Mouse (Mus musculus) liver, embryonic 14.5 days (tissue): ENCODE data around the gene Thumpd2. TPM values are rescaled to one million over a fixed set of nuclear protein-coding genes. Genes with fewer than 3 reads are reported as not detected.

Source experiments
- ATAC-seq: fragments of 200-750 bp; cut with Nextera tagmentation; 2 replicates; pipeline ENCODE4 v1.8.0; 2017; ENCODE audit warnings: moderate number of reproducible peaks, mild to moderate bottlenecking, moderate library complexity; ENCODE audit not compliant: insufficient read depth
- DNase-seq, 3 experiments: peaks; one replicate each; pipeline ENCODE4 v3.0.0-alpha.2; 2012 to 2013; ENCODE audit warnings: low read depth in 3 of 3, low spot score in 3 of 3
- H3K27ac ChIP-seq: fragments of 300-500 bp; sonication (generic); 2 replicates; pipeline ENCODE4 v1.5.1; 2014; ENCODE audit warnings: moderate library complexity, mild to moderate bottlenecking, control low read depth, inconsistent platforms
- H3K27me3 ChIP-seq: fragments of 300-500 bp; sonication (generic); 2 replicates; pipeline ENCODE4 v1.6.1; 2014; ENCODE audit warnings: mild to moderate bottlenecking, low read length, moderate library complexity; ENCODE audit not compliant: control insufficient read depth, insufficient read depth
- H3K36me3 ChIP-seq: fragments of 300-500 bp; sonication (generic); replicated peaks from 2 replicates; pipeline ENCODE4 v1.6.1; 2014; ENCODE audit warnings: low read depth; ENCODE audit not compliant: control insufficient read depth, insufficient read depth
- H3K4me1 ChIP-seq, 2 experiments: fragments of 200-500 bp in 1 of 2; fragments of 300-500 bp in 1 of 2; sonication (generic) in 1 of 2; replicated peaks; 2 replicates each; pipeline ENCODE4 v1.6.1; 2012 to 2014; ENCODE audit warnings: antibody characterized with exemption in 1 of 2, inconsistent platforms in 1 of 2, low read length in 1 of 2; ENCODE audit not compliant: control insufficient read depth in 2 of 2, insufficient read depth in 2 of 2
- H3K4me2 ChIP-seq: fragments of 300-500 bp; sonication (generic); 2 replicates; pipeline ENCODE4 v1.6.1; 2014; ENCODE audit warnings: low read depth, mild to moderate bottlenecking, control low read depth, moderate library complexity
- H3K4me3 ChIP-seq, 2 experiments: fragments of 200-500 bp in 1 of 2; fragments of 300-500 bp in 1 of 2; sonication (generic) in 1 of 2; 2 replicates each; pipeline ENCODE4 v1.5.1; 2012 to 2014; ENCODE audit warnings: low read depth in 2 of 2, low read length in 2 of 2, mild to moderate bottlenecking in 2 of 2, control low read depth in 1 of 2, inconsistent platforms in 1 of 2, moderate library complexity in 1 of 2; ENCODE audit not compliant: insufficient read depth in 1 of 2
- H3K9ac ChIP-seq: fragments of 300-500 bp; sonication (generic); replicated peaks from 2 replicates; pipeline ENCODE4 v1.6.1; 2014; ENCODE audit warnings: mild to moderate bottlenecking, control low read depth, moderate library complexity
- H3K9me3 ChIP-seq: fragments of 300-500 bp; sonication (generic); 2 replicates; pipeline ENCODE4 v1.6.1; 2016; ENCODE audit warnings: low read length, mixed read lengths; ENCODE audit not compliant: control insufficient read depth
- CTCF ChIP-seq: IDR thresholded peaks from 2 replicates; pipeline ENCODE4 v1.5.1; 2016; ENCODE audit warnings: antibody characterized with exemption, low read depth, control low read depth
- EP300 ChIP-seq: IDR thresholded peaks from 2 replicates; pipeline ENCODE4 v1.6.1; 2016; ENCODE audit warnings: antibody characterized with exemption, low read depth
- WGBS: fragments of 180-500 bp; shearing (Covaris S2); extraction: QIAGEN DNeasy Blood & Tissue Kit; methylation state at CpG from one replicate; pipeline ENCODE4 v1.1.7; 2014; ENCODE audit not compliant: insufficient replicate concordance; 5-methylcytosine and 5-hydroxymethylcytosine counted together
- polyA plus RNA-seq, 2 experiments: library from polyadenylated mRNA; depleted of rRNA in 1 of 2; stranded (reverse) in 1 of 2; unstranded in 1 of 2; fragments of >200 nt; fragmentation: Nextera tagmentation in 1 of 2; extraction: Ambion mirVana in 1 of 2; gene quantifications; 2 replicates each; pipeline versions ENCODE4 v1.2.1 to v1.2.3; 2012 to 2014

Gene Thumpd2
- polyA plus RNA-seq, 2 experiments: 3.0 to 6.0 TPM

DNA sequence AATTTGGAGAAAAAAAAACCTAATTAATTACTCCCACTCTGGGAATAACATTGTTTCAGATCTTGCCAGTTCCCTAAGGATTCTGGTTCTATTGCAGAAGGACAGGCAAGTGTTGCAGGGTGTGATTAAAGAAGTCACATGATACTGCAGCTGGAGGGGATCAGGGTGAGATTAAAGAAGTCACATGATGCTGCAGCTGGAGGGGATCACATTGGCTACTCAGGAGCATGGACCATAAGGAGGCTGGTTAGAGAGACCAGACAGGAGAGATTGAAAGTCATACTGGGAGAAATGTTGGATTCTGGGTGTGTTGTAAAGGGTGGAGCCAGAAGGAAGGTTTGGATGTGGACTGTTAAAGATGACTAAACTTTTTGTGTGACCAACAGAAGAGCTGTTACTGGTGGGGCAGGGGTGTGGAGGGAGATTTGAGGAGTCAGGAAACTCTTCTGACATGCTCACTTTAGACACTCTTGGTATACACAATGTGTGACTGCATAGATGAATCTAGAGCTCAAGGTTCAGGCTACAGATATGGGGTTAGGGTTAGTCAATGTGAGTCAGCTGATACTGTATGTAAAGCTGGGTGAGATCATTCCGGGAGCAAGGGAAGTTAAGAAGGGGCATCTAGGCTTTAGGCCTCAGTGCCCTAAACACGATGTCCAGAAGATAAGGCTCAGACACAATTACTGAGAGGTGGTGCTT lies 26.0 kb downstream of the Thumpd2 start:
- TF ChIP-seq EP300 (peak; percentile 52; the same call in 1 of the 2 replicates), CTCF (no peak)
- no peak overlapping the region for H3K9ac ChIP-seq
- H3K4me2 ChIP-seq: no peak overlapping the region
- DNase-seq (no peak), ATAC-seq (peak; percentile 80)
- no peak overlapping the region for H3K4me3 ChIP-seq
- H3K4me1 ChIP-seq: peaks cover 18 to 26% of the 10 kb centered on the region in 2 experiments
- no peak overlapping the region for H3K27ac ChIP-seq
- no peaks in the 10 kb centered on the region for H3K27me3 ChIP-seq
- 16% methylated on average over 2 of the region's 2 CpGs for WGBS
- H3K36me3 ChIP-seq: peaks cover 11% of the 10 kb centered on the region; the same call in 1 of the 2 replicates
- H3K9me3 ChIP-seq: no peaks in the 10 kb centered on the region

DNA sequence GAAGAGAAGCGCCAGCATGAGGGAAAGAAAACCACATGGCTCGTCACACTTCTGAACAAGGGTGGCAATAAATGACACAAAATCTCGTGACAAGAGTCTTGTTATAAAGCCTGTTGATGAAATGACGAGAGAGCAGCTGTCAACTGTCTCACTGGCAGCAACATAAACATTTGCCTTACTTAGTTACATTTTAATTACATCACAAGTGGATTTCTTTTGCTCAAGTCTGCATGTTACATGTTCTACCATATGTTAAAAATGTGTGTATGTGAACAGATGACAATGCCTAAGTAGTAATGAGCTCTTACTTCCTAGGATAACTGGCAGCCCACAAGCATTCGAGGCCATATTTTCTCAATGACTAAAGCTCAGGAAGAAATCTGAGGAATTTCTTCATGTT lies 29.5 kb downstream of the Thumpd2 start:
- 58% methylated on average over 5 of the region's 5 CpGs for WGBS

DNA sequence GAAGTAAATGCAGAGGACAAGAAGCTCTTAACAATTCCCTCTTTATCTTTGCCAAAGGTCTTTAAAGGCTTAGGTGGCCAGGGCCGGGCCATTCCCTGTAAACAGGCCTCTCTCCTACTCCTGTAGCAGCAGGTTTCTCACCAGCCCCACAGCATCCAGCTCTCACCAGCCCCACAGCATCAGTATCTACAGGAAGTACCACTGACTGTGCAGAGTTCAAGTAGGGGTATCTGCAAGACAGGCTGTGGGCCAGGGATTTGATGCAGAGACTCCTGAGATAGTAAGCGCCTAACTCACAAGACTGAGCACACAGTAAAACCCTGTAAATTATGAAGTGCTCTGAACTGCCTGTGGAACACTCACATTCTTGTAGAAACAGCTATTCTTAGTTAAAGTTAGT lies 31.9 kb downstream of the Thumpd2 start:
- no peak for ATAC-seq
- no peak overlapping the region for H3K9ac ChIP-seq
- DNase-seq: no peak
- TF ChIP-seq CTCF (no peak), EP300 (no peak)
- H3K36me3 ChIP-seq: peaks cover 5% of the 10 kb centered on the region
- no peaks in the 10 kb centered on the region for H3K27me3 ChIP-seq
- H3K4me2 ChIP-seq: no peak overlapping the region
- H3K9me3 ChIP-seq: no peaks in the 10 kb centered on the region
- no peak overlapping the region for H3K4me3 ChIP-seq
- H3K4me1 ChIP-seq: peaks cover 21% of the 10 kb centered on the region in 2 experiments
- 23% methylated on average over 2 of the region's 2 CpGs for WGBS
- peak overlapping the region; percentile 47 for H3K27ac ChIP-seq

More for the DNA sequence above, 29.5 kb downstream of the Thumpd2 start:
- Histone ChIP-seq H3K27ac (no peak overlapping the region), H3K36me3 (peaks cover 8% of the 10 kb centered on the region), H3K4me1 (peaks cover 27 to 30% of the 10 kb centered on the region in 2 experiments), H3K4me2 (no peak overlapping the region), H3K27me3 (no peaks in the 10 kb centered on the region), H3K4me3 (no peak overlapping the region), H3K9ac (no peak overlapping the region), H3K9me3 (no peaks in the 10 kb centered on the region)
- ATAC-seq (no peak), DNase-seq (no peak)
- TF ChIP-seq CTCF (no peak), EP300 (no peak)

DNA sequence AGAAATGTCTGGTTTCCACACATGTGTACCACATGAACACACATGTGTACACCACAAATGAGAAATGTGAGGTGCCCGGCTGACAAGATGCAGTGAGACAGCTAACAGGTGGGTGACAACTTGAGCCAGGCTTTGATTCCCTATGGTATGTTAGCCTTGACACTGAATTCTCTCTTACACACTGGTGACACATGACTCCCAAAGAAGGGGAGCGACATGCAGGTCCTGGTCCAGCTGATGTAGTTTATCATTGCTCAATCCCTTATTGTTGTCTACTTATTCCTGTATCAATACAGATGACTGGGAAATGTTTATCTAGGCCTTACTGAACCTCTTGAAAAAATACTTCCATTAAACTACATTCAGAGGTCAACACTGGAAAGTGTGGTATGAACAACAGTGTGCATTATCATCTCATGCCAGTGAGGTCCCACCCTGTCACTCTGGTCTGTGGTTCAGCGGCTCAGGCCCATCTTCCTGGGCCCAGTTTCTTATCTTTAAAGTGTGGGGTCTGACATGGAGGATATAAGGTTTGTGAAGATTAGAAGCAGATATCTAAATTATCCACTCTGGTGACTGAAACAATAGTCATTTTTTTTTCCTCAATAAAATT lies 32.9 kb downstream of the Thumpd2 start:
- 19% methylated on average over 3 of the region's 3 CpGs for WGBS
- Histone ChIP-seq H3K4me1 (peaks cover 21% of the 10 kb centered on the region in 2 experiments), H3K9me3 (no peaks in the 10 kb centered on the region), H3K36me3 (peaks cover 4% of the 10 kb centered on the region), H3K27me3 (no peaks in the 10 kb centered on the region), H3K4me2 (peak overlapping the region; percentile 20; the same call in 1 of the 2 replicates), H3K27ac (peak overlapping the region; percentile 73), H3K4me3 (no peak overlapping the region), H3K9ac (no peak overlapping the region)
- no peak for TF ChIP-seq CTCF
- TF ChIP-seq EP300: peak; percentile 88
- DNase-seq (peak; percentile 50 to 69 (median 63)), ATAC-seq (peak; percentile 97)

DNA sequence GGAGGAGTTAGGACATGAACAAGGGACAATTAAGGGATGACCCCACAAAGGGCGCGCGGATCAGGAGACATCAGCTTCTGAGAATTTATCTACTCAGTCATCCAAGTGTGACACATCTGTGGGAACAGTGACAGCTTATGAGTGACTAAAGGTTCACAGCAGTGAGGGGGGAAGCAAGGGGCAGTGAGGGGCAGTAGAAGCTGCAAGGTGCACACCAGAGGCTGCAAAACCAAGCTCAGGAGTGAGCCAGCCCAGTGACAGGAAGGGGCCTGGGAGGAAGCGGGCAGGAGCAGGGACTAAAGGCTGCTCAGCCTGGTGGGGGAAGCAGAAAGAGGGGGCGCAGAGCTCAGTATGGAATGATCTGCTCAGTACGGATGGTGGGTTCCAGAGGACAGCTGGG lies 37.6 kb downstream of the Thumpd2 start:
- DNase-seq: no peak
- Histone ChIP-seq H3K9ac (no peak overlapping the region), H3K27ac (no peak overlapping the region), H3K9me3 (no peaks in the 10 kb centered on the region), H3K4me3 (no peak overlapping the region), H3K36me3 (peaks cover 8% of the 10 kb centered on the region), H3K4me2 (no peak overlapping the region), H3K27me3 (no peaks in the 10 kb centered on the region), H3K4me1 (peaks cover 11 to 13% of the 10 kb centered on the region in 2 experiments)
- TF ChIP-seq CTCF (no peak), EP300 (no peak)
- no peak for ATAC-seq
- WGBS: 81% methylated on average over 6 of the region's 6 CpGs
